Mouse (Mus musculus): ENCODE measurements around the gene Tmem266. TPM values are rescaled to one million over a fixed set of nuclear protein-coding genes. Genes with fewer than 3 reads are reported as not detected.

Tmem266 gene
- total RNA-seq, 2 experiments from 2014 or later: 5.0 to 6.7 TPM

- no peak for DNase-seq
These were observed 126.7 kb downstream of the Tmem266 start for GRCm38 (mm10) chr9:55453366-55453765.

- DNase-seq: no peak
These were observed 141.7 kb downstream of the Tmem266 start for GRCm38 (mm10) chr9:55468397-55468796.

- no peak for DNase-seq
These were observed 149.4 kb downstream of the Tmem266 start for GRCm38 (mm10) chr9:55476084-55476483.

- DNase-seq: no peak
These were observed 152.0 kb downstream of the Tmem266 start for GRCm38 (mm10) chr9:55478699-55479098.

GRCm38 (mm10) chr9:55482116-55482515, 155.4 kb downstream of the Tmem266 start:
- peak in 1 of 2 experiments; percentile 10 for DNase-seq

Other genes with a start within 250 kb of the Tmem266 start
- 10 to 100 TPM; 62.0 to 66.6 TPM for gene Ube2q2, start 178.1 kb upstream of the Tmem266 start, total RNA-seq (2021)
- 10 to 100 TPM; 35.2 to 35.3 TPM for gene Fbxo22, start 118.0 kb upstream of the Tmem266 start, total RNA-seq (2021)
- gene Nrg4, start 69 bp upstream of the Tmem266 start, total RNA-seq (2021): 1 to 10 TPM in 1 of 2 experiments, not detected in 1; 1.1 TPM
- 10 to 100 TPM; 39.3 to 43.3 TPM for gene Etfa, start 185.3 kb downstream of the Tmem266 start, total RNA-seq (2021)
- gene Isl2, start 211.8 kb downstream of the Tmem266 start, total RNA-seq (2021): not detected